Mouse (Mus musculus): ENCODE data around the gene Gm21981. TPM values are rescaled to one million over a fixed set of nuclear protein-coding genes. Genes with fewer than 3 reads are reported as not detected.

Gm21981 gene
- polyA plus RNA-seq, 1 experiment from 2014 or later = not detected

DNA sequence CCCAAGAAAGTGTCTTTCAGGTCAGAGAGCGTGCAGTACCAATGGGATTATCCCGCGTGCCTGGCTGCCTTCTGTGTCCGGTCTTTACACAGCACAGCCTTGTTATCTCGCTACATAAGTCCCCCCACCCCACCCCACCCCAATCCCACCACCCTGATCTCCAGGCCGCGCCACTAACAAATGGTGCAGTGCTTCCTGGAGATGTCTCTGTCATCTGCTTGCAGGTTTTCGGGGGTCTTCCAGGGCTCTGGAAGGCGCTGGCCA is 6.0 kb downstream of the Gm21981 start, which contains the start of gene Tomm6:
Gene Tomm6, minus strand, starts transcription at position 43 of the 264 bp plus-strand sequence.
- Histone ChIP-seq H3K4me3 (replicated peaks) (peak within 1 kb of the TSS; percentile 86), H3K9ac (peak within 1 kb of the TSS; percentile 70), H3K27ac (replicated peaks) (peak within 1 kb of the TSS; percentile 78), H3K9me3 (replicated peaks) (no peaks in the 10 kb centered on the region), H3K4me1 (replicated peaks) (peaks cover 38% of the 10 kb centered on the region), H3K4me2 (peak within 1 kb of the TSS; percentile 97), H3K36me3 (replicated peaks) (peaks cover 36% of the 10 kb centered on the region), H3K27me3 (peaks cover 29% of the 10 kb centered on the region; the same call in 1 of the 2 replicates)
- no peak for ATAC-seq (ENCODE audit: insufficient read depth)
- WGBS (ENCODE audit: insufficient replicate concordance) = under 1% methylated on average over 9 of the region's 9 CpGs

GRCm38 (mm10) chr17:47687409-47688343 is 6.6 kb downstream of the Gm21981 start:
- peaks cover 42% of the 10 kb centered on the region for H3K36me3 ChIP-seq (replicated peaks)
- H3K27ac ChIP-seq (replicated peaks) = peak overlapping the region; percentile 78
- ATAC-seq (ENCODE audit: insufficient read depth) = peak; percentile 87
- no peaks in the 10 kb centered on the region for H3K9me3 ChIP-seq (replicated peaks)
- H3K9ac ChIP-seq = peak overlapping the region; percentile 70
- H3K27me3 ChIP-seq = peaks cover 24% of the 10 kb centered on the region; the same call in 1 of the 2 replicates
- peak overlapping the region; percentile 97 for H3K4me2 ChIP-seq
- peak overlapping the region; percentile 86 for H3K4me3 ChIP-seq (replicated peaks)
- 1% methylated on average over 70 of the region's 70 CpGs for WGBS (ENCODE audit: insufficient replicate concordance)
- peaks cover 44% of the 10 kb centered on the region for H3K4me1 ChIP-seq (replicated peaks)

- WGBS (ENCODE audit: insufficient replicate concordance) = 62% methylated on average over 4 of the region's 4 CpGs
Measured at GRCm38 (mm10) chr17:47682836-47683235, 11.4 kb downstream of the Gm21981 start.

DNA sequence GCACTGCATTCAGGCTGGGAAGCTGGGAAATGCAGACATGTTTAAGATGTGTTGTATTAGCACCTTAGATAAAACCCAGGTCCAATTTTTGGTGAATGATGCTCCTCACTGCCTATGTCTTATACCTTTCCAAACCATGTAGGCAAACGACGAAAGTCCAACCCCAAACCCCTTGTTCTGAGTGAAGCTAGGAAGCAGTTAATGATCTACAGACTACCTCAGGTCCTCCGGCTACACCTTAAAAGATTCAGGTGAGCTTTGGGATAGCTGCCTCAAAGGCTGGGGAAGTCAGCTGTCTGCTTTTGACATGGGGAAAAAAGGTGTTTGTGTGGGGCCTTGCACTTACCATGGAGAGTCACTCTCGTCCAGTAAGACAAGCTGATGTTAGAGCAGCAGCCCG is 15.6 kb downstream of the Gm21981 start:
- H3K4me2 ChIP-seq = no peak overlapping the region
- no peak overlapping the region for H3K4me3 ChIP-seq (replicated peaks)
- WGBS (ENCODE audit: insufficient replicate concordance) = 73% methylated on average over 5 of the region's 5 CpGs
- H3K27me3 ChIP-seq = no peaks in the 10 kb centered on the region
- H3K9ac ChIP-seq = no peak overlapping the region
- peaks cover 90% of the 10 kb centered on the region for H3K36me3 ChIP-seq (replicated peaks)
- H3K9me3 ChIP-seq (replicated peaks) = no peaks in the 10 kb centered on the region
- H3K27ac ChIP-seq (replicated peaks) = no peak overlapping the region; the same call in 1 of the 2 replicates
- peaks cover 9% of the 10 kb centered on the region; the same call in 1 of the 2 replicates for H3K4me1 ChIP-seq (replicated peaks)
- ATAC-seq (ENCODE audit: insufficient read depth) = no peak

More at GRCm38 (mm10) chr17:47682836-47683235, 11.4 kb downstream of the Gm21981 start:
- H3K9ac ChIP-seq = no peak overlapping the region
- no peak for ATAC-seq (ENCODE audit: insufficient read depth)
- H3K9me3 ChIP-seq (replicated peaks) = no peaks in the 10 kb centered on the region
- peaks cover 86% of the 10 kb centered on the region for H3K36me3 ChIP-seq (replicated peaks)
- H3K27ac ChIP-seq (replicated peaks) = no peak overlapping the region
- no peak overlapping the region for H3K4me2 ChIP-seq
- no peaks in the 10 kb centered on the region for H3K27me3 ChIP-seq
- no peak overlapping the region for H3K4me3 ChIP-seq (replicated peaks)
- peaks cover 24% of the 10 kb centered on the region for H3K4me1 ChIP-seq (replicated peaks)

- H3K9me3 ChIP-seq (replicated peaks) = no peaks in the 10 kb centered on the region
- no peak overlapping the region; the same call in 1 of the 2 replicates for H3K27ac ChIP-seq (replicated peaks)
- no peak overlapping the region for H3K4me3 ChIP-seq (replicated peaks)
- 82% methylated on average over 5 of the region's 5 CpGs for WGBS (ENCODE audit: insufficient replicate concordance)
- peaks cover 8% of the 10 kb centered on the region; the same call in 1 of the 2 replicates for H3K4me1 ChIP-seq (replicated peaks)
- H3K4me2 ChIP-seq = no peak overlapping the region
- ATAC-seq (ENCODE audit: insufficient read depth) = peak; percentile 49; the same call in 1 of the 2 replicates
- peaks cover 90% of the 10 kb centered on the region for H3K36me3 ChIP-seq (replicated peaks)
- H3K9ac ChIP-seq = no peak overlapping the region
- H3K27me3 ChIP-seq = peaks cover 1% of the 10 kb centered on the region; the same call in 1 of the 2 replicates
Measured at GRCm38 (mm10) chr17:47678238-47678637, 16.0 kb downstream of the Gm21981 start.

- 22% methylated on average over 9 of the region's 9 CpGs for WGBS (ENCODE audit: insufficient replicate concordance)
- H3K27ac ChIP-seq (replicated peaks) = no peak overlapping the region
- no peak overlapping the region for H3K4me3 ChIP-seq (replicated peaks)
- H3K4me2 ChIP-seq = no peak overlapping the region
- no peaks in the 10 kb centered on the region for H3K9me3 ChIP-seq (replicated peaks)
- H3K4me1 ChIP-seq (replicated peaks) = peaks cover 16% of the 10 kb centered on the region; the same call in 1 of the 2 replicates
- ATAC-seq (ENCODE audit: insufficient read depth) = no peak
- H3K27me3 ChIP-seq = peaks cover 16% of the 10 kb centered on the region
- no peak overlapping the region for H3K9ac ChIP-seq
- peaks cover 84% of the 10 kb centered on the region for H3K36me3 ChIP-seq (replicated peaks)
Measured at GRCm38 (mm10) chr17:47676581-47676980, 17.7 kb downstream of the Gm21981 start.

DNA sequence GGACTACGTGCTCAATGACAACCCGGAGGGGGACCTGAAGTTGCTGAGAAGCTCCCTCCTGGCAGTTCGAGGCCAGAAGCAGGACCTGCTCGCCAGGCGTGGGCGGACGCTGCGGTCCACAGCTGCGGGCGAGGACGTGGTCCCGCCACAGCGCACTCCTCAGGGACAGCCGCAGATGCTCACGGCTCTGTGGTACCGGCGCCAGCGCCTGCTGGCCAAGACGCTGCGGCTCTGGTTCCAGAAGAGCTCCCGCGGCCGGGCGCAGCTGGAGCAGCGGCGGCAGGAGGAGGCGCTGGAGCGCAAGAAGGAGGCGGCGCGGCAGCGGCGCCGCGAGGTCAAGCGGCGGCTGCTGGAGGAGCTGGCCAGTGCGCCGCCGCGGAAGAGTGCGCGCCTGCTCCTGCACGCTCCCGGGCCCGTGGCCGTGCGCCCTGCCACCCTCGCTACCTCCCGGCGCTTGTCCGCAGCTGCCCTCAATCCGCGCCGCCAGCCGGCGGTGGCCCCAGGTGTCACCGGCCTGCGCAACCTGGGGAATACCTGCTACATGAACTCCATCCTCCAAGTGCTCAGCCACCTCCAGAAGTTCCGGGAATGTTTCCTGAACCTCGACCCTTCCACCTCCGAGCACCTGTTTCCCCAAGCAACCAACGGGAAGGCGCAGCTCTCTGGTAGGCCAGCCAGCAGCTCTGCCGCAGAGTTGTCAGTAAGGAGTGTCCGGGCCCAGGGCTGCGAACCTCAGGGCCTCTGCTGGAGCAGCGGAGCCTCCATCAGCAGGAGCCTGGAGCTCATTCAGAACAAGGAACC is 21.7 kb downstream of the Gm21981 start:
- Histone ChIP-seq H3K4me3 (replicated peaks) (peak overlapping the region; percentile 36), H3K9ac (no peak overlapping the region), H3K4me2 (peak overlapping the region; percentile 64), H3K9me3 (replicated peaks) (no peaks in the 10 kb centered on the region), H3K27me3 (peaks cover 33% of the 10 kb centered on the region), H3K36me3 (replicated peaks) (peaks cover 49% of the 10 kb centered on the region), H3K4me1 (replicated peaks) (peaks cover 13% of the 10 kb centered on the region; the same call in 1 of the 2 replicates), H3K27ac (replicated peaks) (no peak overlapping the region)
- 10% methylated on average over 63 of the region's 68 CpGs for WGBS (ENCODE audit: insufficient replicate concordance)
- no peak for ATAC-seq (ENCODE audit: insufficient read depth)

DNA sequence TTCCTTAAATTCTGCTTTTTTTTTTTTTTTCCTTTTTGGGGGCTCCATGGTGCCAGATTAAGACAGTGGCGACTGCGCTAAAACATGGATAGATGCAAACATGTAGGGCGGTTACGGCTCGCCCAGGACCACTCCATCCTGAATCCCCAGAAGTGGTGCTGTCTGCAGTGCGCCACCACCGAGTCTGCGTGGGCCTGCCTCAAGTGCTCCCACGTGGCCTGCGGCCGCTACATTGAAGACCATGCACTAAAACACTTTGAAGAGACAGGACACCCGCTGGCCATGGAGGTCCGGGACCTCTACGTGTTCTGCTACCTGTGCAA is 22.3 kb downstream of the Gm21981 start:
- H3K4me2 ChIP-seq = peak overlapping the region; percentile 64
- no peak overlapping the region for H3K27ac ChIP-seq (replicated peaks)
- peaks cover 13% of the 10 kb centered on the region; the same call in 1 of the 2 replicates for H3K4me1 ChIP-seq (replicated peaks)
- peaks cover 43% of the 10 kb centered on the region for H3K36me3 ChIP-seq (replicated peaks)
- H3K9ac ChIP-seq = no peak overlapping the region
- no peaks in the 10 kb centered on the region for H3K9me3 ChIP-seq (replicated peaks)
- H3K4me3 ChIP-seq (replicated peaks) = peak overlapping the region; percentile 36; the same call in 1 of the 2 replicates
- 35% methylated on average over 14 of the region's 14 CpGs for WGBS (ENCODE audit: insufficient replicate concordance)
- no peak for ATAC-seq (ENCODE audit: insufficient read depth)
- H3K27me3 ChIP-seq = peaks cover 33% of the 10 kb centered on the region

DNA sequence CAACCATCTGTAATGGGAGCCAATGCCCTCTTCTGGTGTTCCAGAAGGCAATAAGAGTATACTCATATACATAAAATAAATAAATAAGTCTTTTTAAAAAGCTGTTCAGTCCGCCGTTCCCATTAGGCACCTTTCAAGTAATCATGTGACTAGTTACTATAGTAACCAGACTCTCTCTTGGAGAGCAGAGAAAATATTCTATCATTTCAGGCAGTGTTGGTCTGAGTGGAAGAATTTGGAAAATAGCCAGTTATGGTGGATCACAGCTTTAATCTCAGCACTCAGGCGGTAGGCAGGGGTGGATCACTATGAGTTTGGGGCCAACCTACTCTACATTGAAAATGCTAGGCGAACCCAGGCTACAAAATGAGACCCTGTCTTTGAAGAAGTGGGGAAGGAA is 25.1 kb downstream of the Gm21981 start:
- ATAC-seq (ENCODE audit: insufficient read depth) = no peak
- Histone ChIP-seq H3K27ac (replicated peaks) (no peak overlapping the region), H3K9ac (no peak overlapping the region), H3K4me2 (no peak overlapping the region), H3K27me3 (peaks cover 33% of the 10 kb centered on the region), H3K9me3 (replicated peaks) (no peaks in the 10 kb centered on the region), H3K4me1 (replicated peaks) (peaks cover 13% of the 10 kb centered on the region; the same call in 1 of the 2 replicates), H3K36me3 (replicated peaks) (peaks cover 23% of the 10 kb centered on the region), H3K4me3 (replicated peaks) (no peak overlapping the region)
- 77% methylated on average over 4 of the region's 4 CpGs for WGBS (ENCODE audit: insufficient replicate concordance)

- H3K4me1 ChIP-seq (replicated peaks) = no peaks in the 10 kb centered on the region
- no peak overlapping the region for H3K4me2 ChIP-seq
- no peak overlapping the region for H3K4me3 ChIP-seq (replicated peaks)
- 0 out of 2 replicates have a peak, but pooled peaks cover 7% of the 10 kb centered on the region for H3K36me3 ChIP-seq (replicated peaks)
- no peaks in the 10 kb centered on the region for H3K27me3 ChIP-seq
- ATAC-seq (ENCODE audit: insufficient read depth) = no peak
- 63% methylated on average over 7 of the region's 7 CpGs for WGBS (ENCODE audit: insufficient replicate concordance)
- no peak overlapping the region for H3K9ac ChIP-seq
- no peak overlapping the region for H3K27ac ChIP-seq (replicated peaks)
- no peaks in the 10 kb centered on the region for H3K9me3 ChIP-seq (replicated peaks)
Measured at GRCm38 (mm10) chr17:47664474-47664873, 29.8 kb downstream of the Gm21981 start.

Data from liver, embryonic 15.5 days (tissue).